Mouse (Mus musculus): ENCODE measurements at regions not wholly inside any gene's neighbourhood (a gene's known extent, or its start where the extent isn't known, plus 50 kb on each side); places are given as distances from the start of the nearest gene placed in this dataset.

DNA sequence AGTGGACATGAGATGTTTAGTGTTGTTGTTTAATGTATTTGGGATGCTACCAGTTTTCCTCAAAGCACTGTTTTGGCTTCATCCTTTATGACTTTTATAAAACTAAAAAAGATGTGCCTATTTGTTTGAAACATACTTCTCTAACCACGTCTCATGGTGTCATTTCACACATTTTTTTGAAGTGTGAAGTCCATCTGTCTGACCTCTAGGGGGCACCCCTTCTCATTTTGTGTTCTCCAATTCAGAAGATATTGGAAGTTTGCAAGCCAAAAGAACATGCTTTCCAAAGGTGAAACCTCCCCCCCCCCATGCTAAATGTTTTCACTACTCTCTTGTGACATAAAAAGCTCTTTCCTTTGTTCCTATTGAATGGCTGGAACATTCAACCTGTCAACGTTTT lies 66.2 kb upstream of the Igfbp3 start:
- TF ChIP-seq CTCF (IDR thresholded peaks at IDR 0.05) (peak; percentile 67), EP300 (IDR thresholded peaks at IDR 0.05; ENCODE audit: insufficient read depth, low read depth, low read length) (no peak), POLR2A (IDR thresholded peaks at IDR 0.05; ENCODE audit: insufficient read depth, low read depth, low read length) (no peak)

Data from heart, adult 2 months (tissue).